ENCODE assay signal across 8 mouse cellular contexts in the genomic region with DNA sequence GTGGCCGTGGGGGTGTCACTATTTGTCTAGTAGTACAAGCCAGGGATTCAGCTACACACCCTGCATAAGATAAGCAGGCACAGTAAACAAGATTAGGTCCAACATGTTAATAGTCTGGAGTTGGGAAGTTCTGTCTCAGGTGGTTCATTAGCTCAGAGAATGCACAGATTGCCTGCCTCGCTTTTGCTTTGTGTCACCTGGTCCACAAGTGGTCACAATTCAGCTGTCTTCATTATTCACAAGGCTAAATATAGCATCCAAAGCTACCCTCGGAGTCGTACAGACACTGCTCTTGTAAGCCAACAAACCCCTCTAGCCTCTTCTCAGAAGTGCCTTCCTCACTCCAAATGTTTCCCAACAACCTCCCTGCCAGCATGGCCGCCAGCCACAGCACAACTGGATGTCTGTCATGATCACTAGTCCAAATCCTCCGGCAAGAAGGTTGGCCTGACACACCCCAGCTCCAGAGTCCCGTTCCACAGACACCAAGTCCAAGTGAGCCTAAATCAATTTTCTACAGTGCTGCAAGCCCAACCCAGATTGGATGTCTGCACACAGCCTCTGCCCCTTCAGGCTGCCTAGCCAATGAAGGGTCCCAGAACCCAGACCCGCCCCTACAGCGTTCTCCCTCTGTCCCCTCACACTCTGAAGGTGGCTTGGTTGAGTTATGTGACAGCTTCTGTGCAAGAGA. TPM values are rescaled to one million over a fixed set of nuclear protein-coding genes. Genes with fewer than 3 reads are reported as not detected.
DNase-seq lines count a peak whose midpoint lies in the region; ATAC-seq and TF ChIP-seq lines count a peak whose summit lies in the region.

No protein-coding gene starts in this region.

- H3K36me3 ChIP-seq in embryonic facial prominence, embryonic 10.5 days (replicated peaks), result no peaks in the 10 kb centered on the region
- no peaks in the 10 kb centered on the region for H3K36me3 ChIP-seq in heart, embryonic 11.5 days (ENCODE audit: control insufficient read depth, insufficient read depth, low read length)
- H3K36me3 ChIP-seq in lung, embryonic 14.5 days (ENCODE audit: insufficient read depth), result no peaks in the 10 kb centered on the region
- H3K36me3 ChIP-seq in neural tube, embryonic 13.5 days, result no peaks in the 10 kb centered on the region

- peaks cover 17% of the 10 kb centered on the region for H3K4me1 ChIP-seq in embryonic facial prominence, embryonic 10.5 days
- H3K4me1 ChIP-seq in heart, embryonic 11.5 days (ENCODE audit: control insufficient read depth, insufficient read depth, low read length), result peaks cover 7% of the 10 kb centered on the region; the same call in 1 of the 2 replicates
- H3K4me1 ChIP-seq in lung, embryonic 14.5 days (ENCODE audit: insufficient read depth), result peaks cover 8% of the 10 kb centered on the region; the same call in 1 of the 2 replicates
- H3K4me1 ChIP-seq in neural tube, embryonic 13.5 days (replicated peaks), result peaks cover 15% of the 10 kb centered on the region

- peak overlapping the region; percentile 79 for H3K4me3 ChIP-seq in embryonic facial prominence, embryonic 10.5 days
- H3K4me3 ChIP-seq in heart, embryonic 11.5 days (ENCODE audit: low read depth, low read length), result peak overlapping the region; percentile 68
- H3K4me3 ChIP-seq in lung, embryonic 14.5 days (ENCODE audit: low read depth, low read length), result peak overlapping the region; percentile 62
- H3K4me3 ChIP-seq in neural tube, embryonic 13.5 days, result peak overlapping the region; percentile 65

- WGBS in embryonic facial prominence, embryonic 10.5 days, result 34% methylated on average over 9 of the region's 9 CpGs
- 23% methylated on average over 9 of the region's 9 CpGs for WGBS in heart, embryonic 11.5 days (ENCODE audit: insufficient replicate concordance)
- WGBS in lung, embryonic 14.5 days, result 20% methylated on average over 9 of the region's 9 CpGs
- 32% methylated on average over 9 of the region's 9 CpGs for whole genome bisulfite sequencing in neural tube, embryonic 13.5 days

- peak overlapping the region; percentile 93 for H3K4me2 ChIP-seq in heart, embryonic 11.5 days
- peak overlapping the region; percentile 98 for H3K4me2 ChIP-seq in lung, embryonic 14.5 days
- peak overlapping the region; percentile 96 for H3K4me2 ChIP-seq in neural tube, embryonic 13.5 days

- no peaks in the 10 kb centered on the region for H3K9me3 ChIP-seq in embryonic facial prominence, embryonic 10.5 days
- no peaks in the 10 kb centered on the region for H3K9me3 ChIP-seq in heart, embryonic 11.5 days (replicated peaks; ENCODE audit: control insufficient read depth, low read length)
- no peaks in the 10 kb centered on the region for H3K9me3 ChIP-seq in lung, embryonic 14.5 days (ENCODE audit: low read depth, low read length)
- no peaks in the 10 kb centered on the region for H3K9me3 ChIP-seq in neural tube, embryonic 13.5 days

- H3K9ac ChIP-seq in heart, embryonic 11.5 days (ENCODE audit: low read depth, low read length), result peak overlapping the region; percentile 63; the same call in 1 of the 2 replicates
- peak overlapping the region; percentile 52 for H3K9ac ChIP-seq in lung, embryonic 14.5 days
- peak overlapping the region; percentile 68 for H3K9ac ChIP-seq in neural tube, embryonic 13.5 days

- peaks cover 7% of the 10 kb centered on the region; the same call in 1 of the 2 replicates for H3K27me3 ChIP-seq in embryonic facial prominence, embryonic 10.5 days (replicated peaks; ENCODE audit: low read depth, poor library complexity, severe bottlenecking)
- no peaks in the 10 kb centered on the region for H3K27me3 ChIP-seq in heart, embryonic 11.5 days (ENCODE audit: control insufficient read depth, insufficient read depth, low read length)
- H3K27me3 ChIP-seq in lung, embryonic 14.5 days (ENCODE audit: insufficient read depth, low read length), result no peaks in the 10 kb centered on the region
- peaks cover 14% of the 10 kb centered on the region; the same call in 1 of the 2 replicates for H3K27me3 ChIP-seq in neural tube, embryonic 13.5 days

- peak; percentile 76 for DNase-seq in A20 (ENCODE audit: low read depth, low spot score)
- DNase-seq in Muller cell, postnatal 12 days (ENCODE audit: inconsistent ontology term), result peak; percentile 70
- DNase-seq in embryonic facial prominence, embryonic 10.5 days (ENCODE audit: low spot score), result peak; percentile 59
- DNase-seq in kidney, adult 9 months, result peak; percentile 88
- DNase-seq in lung, embryonic 14.5 days, result peak; percentile 56
- peak; percentile 66 for DNase-seq in thymus, postnatal 4 days

- 0 out of 2 replicates have a peak, but pooled peaks have one; percentile 27 for ATAC-seq in heart, embryonic 11.5 days (replicated peaks; ENCODE audit: insufficient number of reproducible peaks, low FRiP score, low TSS enrichment)
- ATAC-seq in lung, embryonic 14.5 days (ENCODE audit: insufficient read depth), result peak; percentile 55
- ATAC-seq in neural tube, embryonic 13.5 days (ENCODE audit: low read depth), result peak; percentile 59

- no peak overlapping the region for H3K27ac ChIP-seq in embryonic facial prominence, embryonic 10.5 days (replicated peaks)
- H3K27ac ChIP-seq in heart, embryonic 11.5 days (ENCODE audit: low read depth, low read length), result peak overlapping the region; percentile 42
- no peak overlapping the region for H3K27ac ChIP-seq in lung, embryonic 14.5 days (ENCODE audit: low read depth)
- no peak overlapping the region for H3K27ac ChIP-seq in neural tube, embryonic 13.5 days (replicated peaks)

- no peak for TF ChIP-seq CTCF in lung, embryonic 14.5 days (IDR thresholded peaks at IDR 0.05; ENCODE audit: low read depth)

RNA-seq across cellular contexts. Expression of a gene that starts 4.5 kb away (rescaled TPM):
- 1.7 and 2.6 TPM in 2 replicates for polyA plus RNA-seq in embryonic facial prominence, embryonic 10.5 days (2016; fragmentation: Nextera tagmentation; extraction: Ambion mirVana)
- polyA plus RNA-seq in heart, embryonic 11.5 days (2014; fragmentation: Nextera tagmentation; extraction: Ambion mirVana), result 8.6 and 10.8 TPM in 2 replicates
- 4.5 and 5.2 TPM in 2 replicates for polyA plus RNA-seq in lung, embryonic 14.5 days (2014; fragmentation: Nextera tagmentation; extraction: Ambion mirVana)
- 1.8 and 3.1 TPM in 2 replicates for polyA plus RNA-seq in neural tube, embryonic 13.5 days (2015; fragmentation: Nextera tagmentation; extraction: Ambion mirVana)
